Mouse (Mus musculus) embryonic facial prominence, embryonic 15.5 days (tissue): Measurements from ENCODE around the gene Traf1. TPM values are rescaled to one million over a fixed set of nuclear protein-coding genes. Genes with fewer than 3 reads are reported as not detected.

Experiments used
- ATAC-seq: fragments of 200-750 bp; cut with Nextera tagmentation; 2 replicates; pipeline ENCODE4 v1.8.0; 2017; ENCODE audit warnings: low read depth, moderate TSS enrichment; ENCODE audit not compliant: insufficient number of reproducible peaks, low FRiP score, low TSS enrichment
- H3K27ac ChIP-seq: fragments of 300-500 bp; sonication (generic); replicated peaks from 2 replicates; pipeline ENCODE4 v1.5.1; 2015; ENCODE audit warnings: mild to moderate bottlenecking, inconsistent platforms
- H3K27me3 ChIP-seq: fragments of 300-500 bp; sonication (generic); 2 replicates; pipeline ENCODE4 v1.6.1; 2015; ENCODE audit warnings: inconsistent platforms
- H3K36me3 ChIP-seq: fragments of 300-500 bp; sonication (generic); 2 replicates; pipeline ENCODE4 v1.6.1; 2015; ENCODE audit warnings: mild to moderate bottlenecking, inconsistent platforms
- H3K4me1 ChIP-seq: fragments of 300-500 bp; sonication (generic); 2 replicates; pipeline ENCODE4 v1.6.1; 2015; ENCODE audit warnings: inconsistent platforms
- H3K4me2 ChIP-seq: fragments of 300-500 bp; sonication (generic); replicated peaks from 2 replicates; pipeline ENCODE4 v1.6.1; 2015; ENCODE audit warnings: mild to moderate bottlenecking, inconsistent platforms
- H3K4me3 ChIP-seq: fragments of 300-500 bp; sonication (generic); replicated peaks from 2 replicates; pipeline ENCODE4 v1.5.1; 2015; ENCODE audit warnings: mild to moderate bottlenecking, inconsistent platforms
- H3K9ac ChIP-seq: fragments of 300-500 bp; sonication (generic); 2 replicates; pipeline ENCODE4 v1.6.1; 2015; ENCODE audit warnings: inconsistent platforms
- H3K9me3 ChIP-seq: fragments of 300-500 bp; sonication (generic); replicated peaks from 2 replicates; pipeline ENCODE4 v1.6.1; 2016; ENCODE audit warnings: inconsistent platforms
- WGBS: fragments of 180-500 bp; shearing (Covaris S2); methylation state at CpG from one replicate; pipeline ENCODE4 v1.1.7; 2015; 5-methylcytosine and 5-hydroxymethylcytosine counted together
- polyA plus RNA-seq: library from polyadenylated mRNA; unstranded; fragments of >200 nt; fragmentation: Nextera tagmentation; extraction: Ambion mirVana; gene quantifications from 2 replicates; pipeline ENCODE4 v1.2.1, GENCODE M21; 2015

Traf1 gene
- polyA plus RNA-seq, 1 experiment from 2014 or later, result 5.9 TPM

DNA sequence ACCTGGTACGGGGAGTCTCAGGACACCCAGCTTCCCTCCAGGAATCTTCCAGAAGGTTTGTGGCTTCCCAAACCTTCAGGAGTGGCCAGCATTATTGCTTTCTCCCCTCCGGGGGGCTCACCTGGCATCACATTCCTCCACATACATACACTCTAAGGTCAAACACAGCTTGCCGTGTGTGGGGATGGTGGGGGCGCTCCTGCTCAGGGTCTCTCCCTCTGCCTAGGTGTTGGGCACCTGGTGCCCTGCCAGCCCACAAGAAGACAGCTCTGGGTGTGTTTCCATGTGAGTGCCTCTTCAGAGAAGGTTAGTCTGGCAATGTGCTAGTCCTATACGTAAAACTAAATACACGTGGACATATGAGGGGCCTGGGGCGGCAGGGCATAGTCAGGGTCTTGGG lies 49.0 kb downstream of the Traf1 start:
- Histone ChIP-seq H3K4me1 (peaks cover 27% of the 10 kb centered on the region), H3K27ac (no peak overlapping the region), H3K4me2 (peak overlapping the region; percentile 88), H3K9ac (peak overlapping the region; percentile 40; the same call in 1 of the 2 replicates), H3K27me3 (peaks cover 12% of the 10 kb centered on the region; the same call in 1 of the 2 replicates), H3K36me3 (0 out of 2 replicates have a peak, but pooled peaks cover 3% of the 10 kb centered on the region), H3K4me3 (peak overlapping the region; percentile 53), H3K9me3 (no peaks in the 10 kb centered on the region)
- 36% methylated on average over 7 of the region's 7 CpGs for WGBS
- ATAC-seq, result no peak

GRCm38 (mm10) chr2:34911871-34912270 lies 49.7 kb downstream of the Traf1 start:
- 82% methylated on average over 5 of the region's 5 CpGs for WGBS
- Histone ChIP-seq H3K4me2 (no peak overlapping the region), H3K27me3 (peaks cover 12% of the 10 kb centered on the region; the same call in 1 of the 2 replicates), H3K9ac (no peak overlapping the region), H3K36me3 (0 out of 2 replicates have a peak, but pooled peaks cover 3% of the 10 kb centered on the region), H3K27ac (no peak overlapping the region), H3K9me3 (no peaks in the 10 kb centered on the region), H3K4me1 (peaks cover 34% of the 10 kb centered on the region), H3K4me3 (no peak overlapping the region)
- no peak for ATAC-seq

DNA sequence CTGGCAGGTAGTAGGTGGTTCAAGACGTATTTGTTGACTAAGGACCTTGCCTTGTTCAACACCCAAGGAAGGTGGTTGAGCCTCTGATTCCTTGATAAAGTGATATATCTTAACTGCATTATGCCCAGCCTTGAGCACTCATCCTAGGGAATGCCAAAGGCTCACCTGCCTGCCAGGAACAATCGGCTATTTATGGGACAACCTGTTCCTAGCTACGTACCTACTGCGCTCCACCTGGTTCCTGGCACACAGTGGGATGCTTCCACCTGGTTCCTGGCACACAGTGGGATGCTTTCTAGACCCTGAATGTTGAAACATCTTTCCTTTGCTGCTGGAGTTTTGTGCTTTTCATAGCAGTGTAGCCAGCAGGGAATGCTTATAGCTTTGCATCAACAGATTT lies 51.9 kb downstream of the Traf1 start:
- WGBS, result 87% methylated on average over 4 of the region's 4 CpGs

DNA sequence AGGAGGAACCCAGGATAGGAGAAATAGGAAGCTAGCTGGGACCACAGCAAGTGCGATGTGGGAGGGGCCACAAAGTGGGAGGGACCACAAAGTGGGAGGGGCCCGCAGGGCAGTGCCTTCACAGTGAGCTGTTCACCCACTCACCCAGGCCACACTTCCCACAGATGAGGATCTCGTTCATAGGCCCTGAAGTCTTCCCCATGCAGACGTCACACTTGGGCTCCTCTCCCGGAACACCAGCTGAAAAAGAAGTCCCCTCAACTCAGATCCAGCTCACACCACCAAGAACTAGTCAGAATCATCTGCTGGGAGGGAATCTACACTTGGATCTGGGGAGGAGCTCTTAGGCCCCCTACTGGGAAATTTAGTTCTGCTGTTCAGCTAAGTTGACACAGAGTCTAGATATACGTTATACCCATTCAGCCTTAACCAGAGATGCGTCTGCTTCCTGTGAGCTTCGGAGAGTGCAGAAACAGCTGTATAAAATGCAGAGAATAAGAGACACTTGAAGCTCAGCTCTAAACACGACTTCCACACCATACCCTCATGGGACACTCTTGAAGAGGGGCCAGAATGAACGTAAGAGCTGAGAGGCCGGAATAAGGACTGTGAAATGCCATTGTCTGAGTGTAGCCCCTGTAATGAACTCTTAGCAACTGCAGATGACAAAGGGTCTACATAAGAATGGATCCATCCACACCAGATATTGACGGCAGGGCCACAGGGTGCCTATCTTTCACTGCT lies 54.5 kb downstream of the Traf1 start:
- 0 out of 2 replicates have a peak, but pooled peaks cover 9% of the 10 kb centered on the region for H3K36me3 ChIP-seq
- WGBS, result 39% methylated on average over 12 of the region's 12 CpGs

More for the DNA sequence above, 51.9 kb downstream of the Traf1 start:
- H3K27ac ChIP-seq, result no peak overlapping the region
- peaks cover 10% of the 10 kb centered on the region; the same call in 1 of the 2 replicates for H3K27me3 ChIP-seq
- H3K9ac ChIP-seq, result no peak overlapping the region
- no peak overlapping the region for H3K4me3 ChIP-seq
- no peak overlapping the region for H3K4me2 ChIP-seq
- H3K9me3 ChIP-seq, result no peaks in the 10 kb centered on the region
- peaks cover 39% of the 10 kb centered on the region for H3K4me1 ChIP-seq
- ATAC-seq, result no peak
- 0 out of 2 replicates have a peak, but pooled peaks cover 3% of the 10 kb centered on the region for H3K36me3 ChIP-seq

DNA sequence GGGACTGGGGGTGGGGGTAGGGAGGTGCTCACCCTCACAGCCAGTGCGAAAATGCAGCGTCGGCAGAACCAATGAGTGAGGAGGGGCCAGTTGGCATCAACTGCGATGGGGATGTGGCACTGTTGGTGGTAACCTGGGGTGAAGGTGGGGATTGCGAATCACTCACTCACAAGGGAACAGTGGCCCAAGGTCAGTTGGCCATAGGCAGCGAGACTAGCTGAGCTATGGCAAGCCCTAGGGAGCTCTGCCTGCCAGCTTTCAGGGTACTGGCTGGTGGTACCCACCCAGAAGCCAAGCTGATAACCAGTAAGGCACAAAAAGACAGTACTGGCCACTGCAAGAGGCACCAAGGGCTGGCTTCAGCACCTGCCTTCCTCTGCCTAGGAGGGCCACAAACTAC lies 55.1 kb downstream of the Traf1 start:
- ATAC-seq, result no peak
- Histone ChIP-seq H3K4me1 (peaks cover 29% of the 10 kb centered on the region), H3K36me3 (0 out of 2 replicates have a peak, but pooled peaks cover 12% of the 10 kb centered on the region), H3K27ac (no peak overlapping the region), H3K4me3 (no peak overlapping the region), H3K9me3 (no peaks in the 10 kb centered on the region), H3K4me2 (no peak overlapping the region), H3K9ac (no peak overlapping the region), H3K27me3 (no peaks in the 10 kb centered on the region; the same call in 1 of the 2 replicates)
- WGBS, result 74% methylated on average over 6 of the region's 6 CpGs

More for the DNA sequence above, 54.5 kb downstream of the Traf1 start:
- Histone ChIP-seq H3K4me3 (no peak overlapping the region), H3K4me1 (peaks cover 29% of the 10 kb centered on the region), H3K27me3 (peaks cover 3% of the 10 kb centered on the region; the same call in 1 of the 2 replicates), H3K9ac (no peak overlapping the region), H3K4me2 (no peak overlapping the region), H3K9me3 (no peaks in the 10 kb centered on the region), H3K27ac (0 out of 2 replicates have a peak overlapping the region, but pooled peaks have one; percentile 28)
- ATAC-seq, result no peak

- no peaks in the 10 kb centered on the region for H3K9me3 ChIP-seq
- H3K36me3 ChIP-seq, result 0 out of 2 replicates have a peak, but pooled peaks cover 15% of the 10 kb centered on the region
- peak overlapping the region; percentile 73 for H3K27ac ChIP-seq
- H3K4me3 ChIP-seq, result peak overlapping the region; percentile 37
- no peaks in the 10 kb centered on the region; the same call in 1 of the 2 replicates for H3K27me3 ChIP-seq
- peak overlapping the region; percentile 62 for H3K4me2 ChIP-seq
- peak; percentile 98 for ATAC-seq
- WGBS, result under 1% methylated on average over 34 of the region's 34 CpGs
- no peak overlapping the region for H3K9ac ChIP-seq
- peaks cover 29% of the 10 kb centered on the region for H3K4me1 ChIP-seq
These were observed 56.6 kb downstream of the Traf1 start for GRCm38 (mm10) chr2:34904849-34905542.

DNA sequence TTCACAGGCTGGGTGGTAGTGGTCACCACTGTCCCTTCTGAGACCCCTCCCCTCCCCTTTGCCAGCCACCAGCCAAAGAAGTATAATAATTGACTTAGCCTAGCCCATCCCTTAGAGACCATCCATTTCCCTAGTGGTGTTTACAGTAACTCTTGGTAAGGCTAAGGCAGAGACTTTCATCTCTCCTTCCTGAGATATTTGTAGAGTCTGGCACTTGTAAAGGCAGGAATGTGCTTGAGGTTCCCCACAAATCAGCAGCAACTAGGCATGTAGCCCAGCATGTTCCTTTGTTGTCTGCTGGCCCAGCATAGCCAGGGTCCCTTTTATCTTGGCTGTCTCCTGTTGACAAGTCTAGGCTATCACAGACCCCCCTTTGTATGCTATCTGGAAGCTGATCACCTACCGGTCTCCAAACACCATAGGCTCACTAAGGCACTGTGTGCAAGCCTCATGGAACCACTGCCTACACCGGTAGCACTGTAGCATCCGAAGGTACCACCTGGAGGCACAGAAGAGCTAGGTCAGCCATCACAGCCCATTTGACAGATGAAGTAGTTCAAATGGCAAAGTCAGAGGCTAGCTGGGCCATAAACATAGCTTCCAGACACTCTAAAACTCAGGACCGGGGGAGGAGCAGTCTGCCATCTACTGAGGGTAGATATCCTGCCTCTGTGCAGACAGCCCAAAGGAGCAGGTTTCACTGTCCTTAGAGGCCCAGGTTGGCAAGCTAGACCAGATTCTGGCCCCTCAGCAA lies 57.7 kb downstream of the Traf1 start:
- Histone ChIP-seq H3K4me3 (no peak overlapping the region; the same call in 1 of the 2 replicates), H3K9me3 (no peaks in the 10 kb centered on the region), H3K9ac (no peak overlapping the region), H3K27ac (0 out of 2 replicates have a peak overlapping the region, but pooled peaks have one; percentile 35), H3K4me2 (peak overlapping the region; percentile 62), H3K27me3 (no peaks in the 10 kb centered on the region; the same call in 1 of the 2 replicates), H3K36me3 (0 out of 2 replicates have a peak, but pooled peaks cover 13% of the 10 kb centered on the region), H3K4me1 (peaks cover 29% of the 10 kb centered on the region)
- WGBS, result 71% methylated on average over 4 of the region's 4 CpGs
- no peak for ATAC-seq

GRCm38 (mm10) chr2:34903191-34903590 lies 58.4 kb downstream of the Traf1 start:
- no peaks in the 10 kb centered on the region; the same call in 1 of the 2 replicates for H3K27me3 ChIP-seq
- no peak overlapping the region for H3K4me3 ChIP-seq
- H3K4me1 ChIP-seq, result peaks cover 29% of the 10 kb centered on the region
- H3K4me2 ChIP-seq, result no peak overlapping the region
- ATAC-seq, result no peak
- H3K36me3 ChIP-seq, result 0 out of 2 replicates have a peak, but pooled peaks cover 13% of the 10 kb centered on the region
- WGBS, result 85% methylated on average over 7 of the region's 7 CpGs
- no peaks in the 10 kb centered on the region for H3K9me3 ChIP-seq
- H3K27ac ChIP-seq, result no peak overlapping the region
- no peak overlapping the region for H3K9ac ChIP-seq

- Histone ChIP-seq H3K36me3 (0 out of 2 replicates have a peak, but pooled peaks cover 13% of the 10 kb centered on the region), H3K4me1 (peaks cover 29% of the 10 kb centered on the region), H3K9ac (no peak overlapping the region), H3K27ac (no peak overlapping the region), H3K4me2 (no peak overlapping the region), H3K27me3 (no peaks in the 10 kb centered on the region; the same call in 1 of the 2 replicates), H3K4me3 (no peak overlapping the region), H3K9me3 (no peaks in the 10 kb centered on the region)
- no peak for ATAC-seq
- WGBS, result 87% methylated on average over 6 of the region's 6 CpGs
These were observed 58.8 kb downstream of the Traf1 start for GRCm38 (mm10) chr2:34902731-34903130.

- Histone ChIP-seq H3K27ac (no peak overlapping the region), H3K9me3 (no peaks in the 10 kb centered on the region), H3K4me3 (no peak overlapping the region), H3K4me2 (no peak overlapping the region), H3K27me3 (no peaks in the 10 kb centered on the region), H3K9ac (no peak overlapping the region), H3K4me1 (peaks cover 20% of the 10 kb centered on the region), H3K36me3 (0 out of 2 replicates have a peak, but pooled peaks cover 13% of the 10 kb centered on the region)
- WGBS, result 73% methylated on average over 4 of the region's 4 CpGs
- no peak for ATAC-seq
These were observed 59.8 kb downstream of the Traf1 start for GRCm38 (mm10) chr2:34901726-34902125.
